Mouse (Mus musculus) layer of hippocampus, adult 2 months (tissue): Measurements from ENCODE around the gene Mettl9. TPM values are rescaled to one million over a fixed set of nuclear protein-coding genes. Genes with fewer than 3 reads are reported as not detected.
A peak's percentile ranks its signal among the peaks of the same experiment; 100 is the strongest.

Experiments
- DNase-seq, 2 experiments: peaks; one replicate each; pipeline ENCODE4 v3.0.0; 2022; ENCODE audit warnings: low spot score in 2 of 2
- H3K27ac ChIP-seq: fragments of 200-600 bp; 2 replicates; pipeline ENCODE4 v1.8.1; 2022
- H3K4me3 ChIP-seq: fragments of 200-600 bp; 2 replicates; pipeline ENCODE4 v1.8.1; 2022; ENCODE audit warnings: mild to moderate bottlenecking
- CTCF ChIP-seq: fragments of 200-600 bp; conservative IDR thresholded peaks from 2 replicates; pipeline ENCODE4 v1.8.1; 2022; ENCODE audit warnings: antibody characterized with exemption, mild to moderate bottlenecking, moderate library complexity
- total RNA-seq, 2 experiments: library from RNA; stranded (reverse); gene quantifications; 2 replicates each; pipeline ENCODE4 v1.2.3; 2021

Mettl9 gene
- total RNA-seq, 2 experiments from 2014 or later = 77.3 to 82.7 TPM

DNA sequence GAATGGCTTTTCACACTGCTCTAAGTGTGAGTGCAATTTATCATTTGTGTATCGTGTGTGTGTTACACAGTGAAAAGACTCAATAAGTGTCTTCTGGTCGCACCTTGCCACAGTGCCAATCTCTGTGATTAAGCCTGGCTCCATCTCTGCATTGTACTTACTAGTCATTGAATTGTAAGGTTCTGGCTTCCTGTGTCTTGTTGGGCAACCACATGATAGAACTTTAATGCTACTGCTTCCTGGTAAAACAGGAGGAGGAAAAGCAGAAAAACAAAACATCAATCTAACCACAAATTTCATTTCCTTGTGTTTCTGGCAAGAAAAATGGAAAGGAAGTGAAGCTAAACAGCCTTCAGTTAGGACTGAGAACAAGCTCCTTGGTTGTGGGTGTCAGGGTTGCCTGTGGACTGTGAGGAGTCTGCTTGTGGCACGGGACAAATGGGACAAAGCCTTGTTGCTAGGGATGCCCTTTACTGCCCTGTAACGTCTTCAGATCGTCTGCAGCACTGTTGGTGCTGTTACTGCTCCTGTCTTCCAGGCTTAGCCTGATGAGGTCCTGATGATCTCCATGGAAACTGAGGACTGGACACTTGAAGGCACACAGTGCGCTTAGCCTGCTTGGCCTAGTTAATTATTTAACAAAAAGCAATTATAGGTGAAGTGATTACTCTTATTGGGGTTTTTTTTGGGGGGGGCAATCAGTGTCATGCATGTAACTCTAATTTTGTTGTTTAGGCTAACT, 25.4 kb downstream of the Mettl9 start:
- no peak for DNase-seq
- Histone ChIP-seq H3K4me3 (no peak overlapping the region), H3K27ac (no peak overlapping the region)
- no peak for TF ChIP-seq CTCF

DNA sequence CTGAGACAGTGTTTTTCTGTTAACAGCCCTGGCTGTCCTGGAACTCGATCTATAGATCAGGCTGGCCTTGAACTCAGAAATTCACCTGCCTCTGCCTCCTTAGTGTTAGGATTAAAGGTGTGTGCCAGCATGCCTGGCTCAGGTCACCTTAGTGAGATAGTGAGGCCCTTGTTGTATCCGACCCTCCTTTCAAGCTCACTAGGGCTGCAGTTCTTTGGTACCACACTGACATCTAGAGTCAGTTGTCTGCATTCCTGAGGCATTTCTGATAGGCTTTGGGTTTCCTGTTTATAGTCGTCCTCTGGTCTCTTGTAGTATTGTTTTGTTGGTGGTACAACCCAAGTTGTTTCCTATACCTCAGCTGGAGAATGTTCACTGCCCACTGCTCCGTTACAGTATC, 30.1 kb downstream of the Mettl9 start:
- Histone ChIP-seq H3K27ac (no peak overlapping the region), H3K4me3 (no peak overlapping the region)
- peak; percentile 82 for TF ChIP-seq CTCF
- DNase-seq = peak in 1 of 2 experiments; percentile 28

DNA sequence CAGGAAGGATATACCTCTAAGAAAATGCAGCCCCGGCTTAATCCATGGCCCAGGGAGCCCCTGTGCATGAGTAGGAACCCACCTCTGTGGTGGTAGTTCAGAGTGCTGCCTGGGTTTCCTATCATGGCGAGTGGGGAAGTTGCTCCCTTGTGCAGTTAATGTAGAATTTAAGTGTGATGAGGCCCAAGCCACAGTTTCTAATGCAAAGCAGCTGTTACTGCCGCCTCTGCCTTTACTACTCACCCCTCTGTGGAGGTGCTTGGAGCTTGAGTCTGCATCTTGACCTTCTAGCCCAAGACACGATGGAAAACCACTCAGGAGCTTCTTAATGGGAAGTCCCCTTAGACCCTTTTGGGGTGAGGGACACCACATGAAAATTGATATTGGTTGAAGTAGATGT, 37.0 kb downstream of the Mettl9 start:
- no peak for TF ChIP-seq CTCF
- DNase-seq = no peak
- no peak overlapping the region for H3K27ac ChIP-seq
- no peak overlapping the region for H3K4me3 ChIP-seq

DNA sequence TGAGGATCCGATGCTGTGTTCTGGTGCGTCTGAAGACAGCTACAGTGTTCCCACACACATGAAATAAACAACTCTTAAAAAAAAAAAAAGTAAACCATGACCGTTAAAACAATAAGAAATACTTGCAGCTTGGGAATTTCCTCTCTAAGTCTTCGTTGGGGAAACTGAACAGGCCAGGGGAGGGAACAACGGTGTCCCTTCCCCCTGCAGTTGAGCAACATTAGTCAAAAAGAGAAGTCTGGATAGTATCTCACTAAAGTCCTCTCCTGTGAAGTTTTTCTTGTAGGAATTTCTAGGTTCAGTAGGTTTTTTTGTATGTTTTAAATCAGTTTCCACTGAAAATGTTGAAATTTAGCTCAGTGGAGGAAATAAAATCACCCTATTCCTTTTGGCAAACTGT, 38.3 kb downstream of the Mettl9 start:
- Histone ChIP-seq H3K27ac (no peak overlapping the region), H3K4me3 (no peak overlapping the region)
- no peak for DNase-seq
- no peak for TF ChIP-seq CTCF

- DNase-seq = no peak
- H3K27ac ChIP-seq = no peak within 1 kb of the TSS; the same call in 1 of the 2 replicates
- no peak within 1 kb of the TSS for H3K4me3 ChIP-seq
- TF ChIP-seq CTCF = no peak
Measured at GRCm38 (mm10) chr7:121074281-121074680, 40.0 kb downstream of the Mettl9 start, which contains the start of gene Igsf6. Igsf6 (minus strand) TSS chr7:121074572.

DNA sequence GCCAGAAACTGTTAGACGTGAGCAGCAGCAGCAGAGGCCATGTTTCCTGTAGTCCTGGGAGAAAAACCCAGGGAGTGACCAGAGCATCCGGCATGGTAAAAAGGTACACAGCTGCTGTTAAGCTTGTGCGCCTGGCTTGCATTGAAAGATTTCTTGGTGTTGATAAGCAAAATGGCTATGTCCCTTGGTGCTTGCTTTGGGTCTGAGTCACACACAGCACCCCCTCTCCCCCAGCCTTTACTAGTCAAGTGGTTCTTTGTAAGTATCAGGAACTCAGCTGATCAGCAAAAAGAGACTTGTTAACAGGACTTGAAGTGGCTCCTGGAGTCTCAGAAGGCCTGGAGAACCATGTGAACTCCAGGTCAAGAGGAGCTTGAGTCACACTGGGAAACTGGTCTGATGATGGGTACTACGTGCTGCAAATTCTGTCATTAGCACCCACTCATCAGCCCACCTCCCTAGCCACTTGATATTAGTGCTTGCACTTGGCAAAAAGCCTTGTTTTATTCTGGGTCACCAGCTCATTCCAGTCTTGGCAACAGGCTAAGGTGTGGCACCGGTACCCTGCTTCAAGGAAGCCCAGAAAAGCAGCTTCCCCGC, 40.7 kb downstream of the Mettl9 start:
- TF ChIP-seq CTCF = no peak
- H3K27ac ChIP-seq = no peak overlapping the region; the same call in 1 of the 2 replicates

DNA sequence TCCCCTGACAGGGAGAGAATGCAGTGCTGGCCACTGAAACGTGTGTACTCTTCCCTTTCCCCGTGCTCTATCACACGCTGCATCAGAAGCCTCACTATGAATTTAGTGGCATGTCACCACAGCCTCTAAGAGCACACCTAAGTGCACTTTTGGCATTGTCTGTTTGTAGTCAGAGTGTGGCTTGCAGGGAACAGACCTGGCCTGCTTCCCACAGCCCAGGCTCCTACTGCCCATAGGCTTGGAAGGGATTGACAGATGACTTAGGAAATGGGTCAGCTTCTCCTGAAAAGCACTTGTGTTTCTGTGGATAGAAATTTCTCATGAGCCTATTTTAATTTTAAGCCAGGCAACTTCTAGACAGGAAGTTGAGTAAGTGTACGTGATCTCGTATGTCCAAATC, 41.2 kb downstream of the Mettl9 start:
- Histone ChIP-seq H3K4me3 (no peak overlapping the region), H3K27ac (no peak overlapping the region)
- DNase-seq = no peak
- no peak for TF ChIP-seq CTCF

More for the DNA sequence above, 40.7 kb downstream of the Mettl9 start:
- DNase-seq = no peak
- H3K4me3 ChIP-seq = no peak overlapping the region

GRCm38 (mm10) chr7:121077311-121077710, 43.1 kb downstream of the Mettl9 start:
- Histone ChIP-seq H3K27ac (no peak overlapping the region), H3K4me3 (no peak overlapping the region)
- DNase-seq = no peak
- no peak for TF ChIP-seq CTCF

- no peak overlapping the region for H3K27ac ChIP-seq
- TF ChIP-seq CTCF = peak; percentile 88
- no peak overlapping the region for H3K4me3 ChIP-seq
- peak; percentile 72 to 82 for DNase-seq
Measured at GRCm38 (mm10) chr7:121077829-121078228, 43.6 kb downstream of the Mettl9 start.

DNA sequence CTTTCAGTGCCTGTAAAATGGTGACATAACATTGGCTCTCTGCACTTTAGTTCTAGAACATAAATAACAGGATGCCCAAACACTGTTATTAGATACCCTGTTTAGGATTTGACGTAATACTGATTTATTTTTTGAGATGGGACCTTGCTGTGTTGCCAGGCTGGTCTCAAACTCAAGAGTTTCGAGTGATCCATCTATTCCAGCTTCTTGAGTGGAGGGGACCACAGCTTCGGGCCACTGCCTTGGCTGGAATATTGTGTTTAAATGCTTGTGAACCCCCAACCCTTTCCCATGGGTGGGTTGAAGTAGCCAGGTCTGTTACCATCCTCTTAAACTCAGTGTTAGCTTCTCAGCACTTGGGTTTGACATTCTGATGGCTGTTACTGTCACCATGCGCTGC, 47.1 kb downstream of the Mettl9 start, which contains the start of gene Otoa:
Gene Otoa (plus strand): TSS at position 301 of the 400 bp plus-strand sequence.
- Histone ChIP-seq H3K27ac (no peak within 1 kb of the TSS), H3K4me3 (no peak within 1 kb of the TSS)
- no peak for TF ChIP-seq CTCF
- DNase-seq = no peak

- Histone ChIP-seq H3K27ac (no peak overlapping the region), H3K4me3 (no peak overlapping the region)
- TF ChIP-seq CTCF = no peak
- no peak for DNase-seq
Measured at GRCm38 (mm10) chr7:121081816-121082215, 47.6 kb downstream of the Mettl9 start.

DNA sequence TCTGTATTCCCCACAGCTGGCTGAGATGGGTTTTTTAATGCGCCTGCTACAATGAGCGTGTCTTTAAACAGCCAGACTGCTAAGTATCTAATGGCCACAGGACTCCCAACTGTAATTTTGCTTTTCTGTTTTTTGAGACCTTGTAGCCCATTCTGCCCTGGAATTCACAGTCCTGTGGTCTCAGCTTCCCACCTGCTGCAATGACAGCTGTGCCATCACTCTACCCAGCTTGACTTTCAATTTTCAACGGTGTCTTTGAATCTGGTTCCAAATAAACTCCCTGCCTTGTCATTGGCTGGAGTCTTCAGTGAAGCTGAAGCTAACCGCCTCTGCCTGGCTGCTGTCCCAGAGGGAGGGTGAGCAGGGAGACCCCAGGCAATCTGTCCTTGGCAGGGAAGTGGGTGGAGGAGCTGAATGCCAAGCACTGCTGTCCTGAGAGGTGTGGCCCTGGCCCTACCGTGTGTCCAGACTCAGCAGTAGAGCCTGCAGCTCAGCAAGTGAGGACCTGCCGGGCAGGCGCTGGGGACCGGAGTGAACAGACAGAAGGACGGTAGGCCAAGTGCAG, 48.8 kb downstream of the Mettl9 start:
- no peak for TF ChIP-seq CTCF
- DNase-seq = no peak
- Histone ChIP-seq H3K27ac (no peak overlapping the region), H3K4me3 (no peak overlapping the region)

DNA sequence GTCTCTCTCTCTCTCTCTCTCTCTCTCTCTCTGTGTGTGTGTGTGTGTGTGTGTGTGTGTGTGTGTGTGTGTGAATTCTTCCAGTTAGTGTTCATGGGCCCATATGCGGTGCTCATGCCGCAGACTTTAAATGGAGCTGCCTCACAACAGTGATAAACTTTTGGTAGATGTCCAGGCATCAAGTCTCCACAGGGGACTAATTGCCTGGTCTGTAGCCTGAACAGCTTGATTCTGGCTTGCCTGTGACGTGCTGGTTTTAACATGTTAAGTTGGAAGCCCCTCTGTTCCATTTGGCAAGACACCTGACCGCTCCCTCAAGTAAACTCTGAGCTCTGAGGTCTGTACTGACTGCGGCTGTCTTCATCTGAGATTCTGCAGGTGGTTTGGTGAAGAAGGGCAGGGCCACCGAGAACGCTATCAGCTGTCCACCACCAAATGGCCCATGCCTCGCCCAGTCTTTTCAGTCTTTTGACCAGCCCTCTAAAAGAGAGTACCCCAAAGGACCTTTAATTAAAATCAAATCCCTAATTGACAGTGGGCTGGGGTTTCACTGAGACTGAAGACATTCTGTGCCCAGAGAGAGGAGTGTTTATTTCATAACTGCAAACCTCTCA, 50.7 kb downstream of the Mettl9 start:
- no peak for DNase-seq
- no peak overlapping the region for H3K4me3 ChIP-seq
- no peak for TF ChIP-seq CTCF
- no peak overlapping the region for H3K27ac ChIP-seq
